Mouse (Mus musculus) lung, postnatal 0 days (tissue): ENCODE results near the gene Armc6.

ENCODE experiments used
- CTCF ChIP-seq: IDR thresholded peaks from 2 replicates; pipeline ENCODE4 v1.5.1; 2016; ENCODE audit warnings: antibody characterized with exemption, mild to moderate bottlenecking
- EP300 ChIP-seq: IDR thresholded peaks from 2 replicates; pipeline ENCODE4 v1.6.1; 2016; ENCODE audit warnings: antibody characterized with exemption, mild to moderate bottlenecking, control low read depth

DNA sequence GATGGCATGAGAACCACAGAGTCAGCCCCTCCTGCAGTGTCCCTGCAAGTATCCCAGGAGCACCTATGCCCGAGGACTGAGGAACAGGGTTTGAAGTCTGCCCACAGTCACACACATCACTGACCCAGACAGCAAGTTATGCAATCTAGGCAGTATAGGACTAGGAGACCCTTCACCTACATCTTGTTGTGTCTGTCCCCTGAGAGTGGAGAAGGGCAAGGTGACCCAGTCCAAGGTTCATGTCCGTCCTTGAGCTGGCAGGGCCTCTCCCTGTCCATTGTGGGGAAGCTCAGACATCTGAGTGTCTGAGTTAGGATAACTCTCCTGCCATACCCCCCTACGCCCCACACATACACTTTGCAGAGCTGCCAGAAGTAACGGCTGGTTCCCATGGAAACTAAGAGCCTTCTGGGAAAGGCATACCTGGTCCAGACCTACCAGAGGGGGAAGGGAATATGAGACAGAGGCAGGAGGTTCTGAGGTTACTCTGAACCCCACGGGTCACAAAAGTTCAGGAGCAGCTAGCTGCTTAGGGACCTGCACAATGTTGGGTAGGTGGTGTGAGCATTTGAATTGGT lies 15.1 kb downstream of the Armc6 start:
- TF ChIP-seq CTCF (no peak), EP300 (no peak)
